Mouse (Mus musculus) C2C12 (cell line): ENCODE measurements around the gene Bmx. TPM values are rescaled to one million over a fixed set of nuclear protein-coding genes. Genes with fewer than 3 reads are reported as not detected.
A peak's percentile ranks its signal among the peaks of the same experiment; 100 is the strongest.

Source experiments
- H3K27me3 ChIP-seq: one replicate; pipeline ENCODE4 v1.6.1; 2011; ENCODE audit not compliant: control insufficient read depth, insufficient read depth, insufficient read length
- H3K36me3 ChIP-seq: one replicate; pipeline ENCODE4 v1.6.1; 2011; ENCODE audit not compliant: control insufficient read depth, insufficient read depth
- H3K4me3 ChIP-seq: one replicate; pipeline ENCODE4 v1.5.1; 2011; ENCODE audit warnings: mild to moderate bottlenecking, control low read depth; ENCODE audit not compliant: poor library complexity, insufficient read depth, severe bottlenecking
- H3K79me2 ChIP-seq: one replicate; pipeline ENCODE4 v1.6.1; 2011; ENCODE audit not compliant: control insufficient read depth, insufficient read depth
- H3K79me3 ChIP-seq: one replicate; pipeline ENCODE4 v1.6.1; 2011; ENCODE audit warnings: low read depth, control low read depth
- H3ac ChIP-seq: one replicate; pipeline ENCODE3; 2011; ENCODE audit warnings: low read depth; ENCODE audit not compliant: control insufficient read depth, insufficient read length
- CEBPB ChIP-seq: IDR thresholded peaks from one replicate; pipeline ENCODE4 v1.6.1; 2011; ENCODE audit warnings: low read depth, mild to moderate bottlenecking, control low read depth, moderate library complexity
- CTCF ChIP-seq: IDR thresholded peaks from one replicate; pipeline ENCODE4 v1.5.1; 2011; ENCODE audit not compliant: control insufficient read depth, insufficient read depth, insufficient read length
- FOSL1 ChIP-seq: IDR thresholded peaks from one replicate; pipeline ENCODE4 v1.8.0; 2011; ENCODE audit warnings: mild to moderate bottlenecking, low read length; ENCODE audit not compliant: poor library complexity, insufficient read depth, severe bottlenecking
- MAX ChIP-seq: IDR thresholded peaks from one replicate; pipeline ENCODE4 v1.6.1; 2011; ENCODE audit warnings: mild to moderate bottlenecking, control low read depth
- MYOD1 ChIP-seq: IDR thresholded peaks from one replicate; pipeline ENCODE4 v1.6.1; 2011; ENCODE audit warnings: low read depth; ENCODE audit not compliant: control insufficient read depth, insufficient read length
- MYOG ChIP-seq: IDR thresholded peaks from one replicate; pipeline ENCODE4 v1.6.1; 2011; ENCODE audit not compliant: control insufficient read depth, insufficient read length; ENCODE audit errors: extremely low read depth
- USF1 ChIP-seq: IDR thresholded peaks from one replicate; pipeline ENCODE4 v1.6.1; 2011; ENCODE audit warnings: low read depth, mild to moderate bottlenecking, control low read depth, moderate library complexity
- polyA plus RNA-seq: library from polyadenylated mRNA; unstranded; fragments of >200 nt; fragmentation: generic; extraction: Trizol; gene quantifications from one replicate; pipeline ENCODE4 v1.2.1, GENCODE M21; 2012; ENCODE audit warnings: missing spikeins

Bmx gene
- polyA plus RNA-seq, 1 experiment, result not detected

- H3K79me2 ChIP-seq, result peaks cover 5% of the 10 kb centered on the region
- no peaks in the 10 kb centered on the region for H3K27me3 ChIP-seq
- H3K36me3 ChIP-seq, result no peaks in the 10 kb centered on the region
- H3K79me3 ChIP-seq, result peaks cover 3% of the 10 kb centered on the region
- no peak overlapping the region for H3K4me3 ChIP-seq
- H3ac ChIP-seq, result no peak overlapping the region
- no peak for TF ChIP-seq CTCF
- no peak for TF ChIP-seq USF1
- TF ChIP-seq MYOD1, result no peak
- no peak for TF ChIP-seq MAX
- no peak for TF ChIP-seq FOSL1
- TF ChIP-seq MYOG, result no peak
Observed at GRCm38 (mm10) chrX:164275536-164275935, 17.5 kb upstream of the Bmx start.

GRCm38 (mm10) chrX:164270603-164271002, 12.6 kb upstream of the Bmx start:
- Histone ChIP-seq H3K79me2 (peaks cover 6% of the 10 kb centered on the region), H3K27me3 (no peaks in the 10 kb centered on the region), H3K4me3 (no peak overlapping the region), H3ac (no peak overlapping the region), H3K36me3 (no peaks in the 10 kb centered on the region), H3K79me3 (peaks cover 5% of the 10 kb centered on the region)
- TF ChIP-seq CEBPB (no peak), MAX (no peak), MYOD1 (no peak), CTCF (no peak), FOSL1 (no peak)

- no peaks in the 10 kb centered on the region for H3K36me3 ChIP-seq
- TF ChIP-seq FOSL1 (no peak), USF1 (no peak), MYOD1 (no peak), CEBPB (no peak), CTCF (no peak), MYOG (no peak), MAX (no peak)
- H3K4me3 ChIP-seq, result peak within 1 kb of the TSS; percentile 32
- peak within 1 kb of the TSS; percentile 68 for H3ac ChIP-seq
- H3K79me3 ChIP-seq, result peaks cover 3% of the 10 kb centered on the region
- H3K27me3 ChIP-seq, result no peaks in the 10 kb centered on the region
- H3K79me2 ChIP-seq, result peaks cover 6% of the 10 kb centered on the region
Observed at GRCm38 (mm10) chrX:164269285-164269761, 11.3 kb upstream of the Bmx start, which contains the start of gene Pir. Pir (plus strand) TSS chrX:164269371.

DNA sequence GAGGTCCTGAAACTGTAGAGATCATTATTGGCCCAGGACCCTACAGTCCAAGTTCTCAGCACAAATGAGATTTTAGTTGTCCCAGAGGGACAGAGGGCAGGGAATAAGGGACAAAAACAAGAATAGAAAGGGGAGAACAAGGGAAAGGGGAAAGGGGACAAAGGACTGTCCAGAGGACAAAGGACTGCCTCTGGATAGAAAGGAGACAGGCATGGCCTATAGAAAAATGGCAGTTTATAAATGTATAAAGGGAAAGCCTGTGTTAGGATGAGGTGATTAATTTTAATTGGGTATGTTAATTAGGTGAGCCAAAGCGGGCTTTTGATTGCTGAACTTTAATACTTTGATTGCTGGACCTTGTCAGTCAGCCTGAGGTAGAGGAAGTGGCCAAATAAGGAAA, 6.9 kb upstream of the Bmx start:
- Histone ChIP-seq H3ac (no peak overlapping the region), H3K36me3 (no peaks in the 10 kb centered on the region), H3K79me2 (no peaks in the 10 kb centered on the region), H3K27me3 (no peaks in the 10 kb centered on the region), H3K79me3 (no peaks in the 10 kb centered on the region), H3K4me3 (no peak overlapping the region)
- TF ChIP-seq CTCF (no peak), MAX (no peak), CEBPB (no peak), USF1 (no peak), MYOD1 (no peak), FOSL1 (no peak), MYOG (no peak)

GRCm38 (mm10) chrX:164262286-164262685, 4.3 kb upstream of the Bmx start:
- TF ChIP-seq CTCF (no peak), FOSL1 (no peak), MAX (no peak), CEBPB (no peak), MYOG (no peak)
- Histone ChIP-seq H3K79me2 (no peaks in the 10 kb centered on the region), H3K79me3 (no peaks in the 10 kb centered on the region), H3ac (no peak overlapping the region), H3K36me3 (no peaks in the 10 kb centered on the region), H3K4me3 (no peak overlapping the region), H3K27me3 (no peaks in the 10 kb centered on the region)

DNA sequence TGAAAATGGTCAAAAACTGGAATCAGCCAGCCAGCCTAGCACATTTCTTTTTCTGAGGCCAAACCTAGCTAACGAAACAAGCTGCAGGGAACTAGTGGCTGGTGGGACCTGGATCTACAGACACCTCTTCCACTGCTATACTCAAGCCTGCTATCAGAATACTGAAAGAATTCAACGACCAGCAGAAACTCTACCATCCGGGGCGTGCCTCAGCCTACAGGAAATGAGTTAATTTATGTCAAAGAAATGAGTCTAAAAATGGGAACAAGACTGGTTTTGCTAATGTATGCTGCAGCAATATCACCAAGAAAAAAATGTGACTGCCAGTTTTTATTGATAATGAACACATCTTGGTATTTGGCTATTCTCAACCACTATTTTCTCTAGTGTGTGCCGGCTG, 669 bp upstream of the Bmx start:
- Histone ChIP-seq H3K79me3 (no peaks in the 10 kb centered on the region), H3K4me3 (no peak overlapping the region), H3K36me3 (no peaks in the 10 kb centered on the region), H3K79me2 (no peaks in the 10 kb centered on the region), H3ac (no peak overlapping the region), H3K27me3 (no peaks in the 10 kb centered on the region)
- TF ChIP-seq MYOG, result no peak
- TF ChIP-seq CTCF, result no peak
- TF ChIP-seq MYOD1, result no peak
- no peak for TF ChIP-seq USF1
- TF ChIP-seq FOSL1, result no peak
